Mouse (Mus musculus) WW6 (cell line): ENCODE measurements at regions not wholly inside any gene's neighbourhood (a gene's known extent, or its start where the extent isn't known, plus 50 kb on each side); places are given as distances from the start of the nearest gene placed in this dataset.

Source experiments
- DNase-seq: peaks from one replicate; pipeline ENCODE4 v3.0.0-alpha.2; 2013; ENCODE audit warnings: low read depth, low spot score

GRCm38 (mm10) chr15:96182313-96182712, 105.0 kb upstream of the Arid2 start:
- no peak for DNase-seq

- DNase-seq, result no peak
Measured at GRCm38 (mm10) chr15:96183069-96183468, 104.2 kb upstream of the Arid2 start.

GRCm38 (mm10) chr15:96184666-96185065, 102.7 kb upstream of the Arid2 start:
- no peak for DNase-seq

- DNase-seq, result no peak
Measured at GRCm38 (mm10) chr15:96185429-96185828, 101.9 kb upstream of the Arid2 start.

GRCm38 (mm10) chr15:96185901-96186300, 101.4 kb upstream of the Arid2 start:
- no peak for DNase-seq

- DNase-seq, result no peak
Measured at GRCm38 (mm10) chr15:96189551-96189950, 97.8 kb upstream of the Arid2 start.

- DNase-seq, result no peak
Measured at GRCm38 (mm10) chr15:96197413-96197812, 89.9 kb upstream of the Arid2 start.

- no peak for DNase-seq
Measured at GRCm38 (mm10) chr15:96197932-96198331, 89.4 kb upstream of the Arid2 start.

- DNase-seq, result no peak
Measured at GRCm38 (mm10) chr15:96201273-96201672, 86.0 kb upstream of the Arid2 start.

- no peak for DNase-seq
Measured at GRCm38 (mm10) chr15:96201701-96202460, 85.4 kb upstream of the Arid2 start.

- no peak for DNase-seq
Measured at GRCm38 (mm10) chr15:96204187-96204586, 83.1 kb upstream of the Arid2 start.

- no peak for DNase-seq
Measured at GRCm38 (mm10) chr15:96204623-96205022, 82.7 kb upstream of the Arid2 start.

- no peak for DNase-seq
Measured at GRCm38 (mm10) chr15:96210721-96211400, 76.5 kb upstream of the Arid2 start.

- DNase-seq, result no peak
Measured at GRCm38 (mm10) chr15:96213541-96214312, 73.6 kb upstream of the Arid2 start.

GRCm38 (mm10) chr15:96217896-96218295, 69.4 kb upstream of the Arid2 start:
- no peak for DNase-seq

- DNase-seq, result no peak
Measured at GRCm38 (mm10) chr15:96219746-96220145, 67.6 kb upstream of the Arid2 start.

- no peak for DNase-seq
Measured at GRCm38 (mm10) chr15:96231969-96232368, 55.3 kb upstream of the Arid2 start.

GRCm38 (mm10) chr15:96233113-96233512, 54.2 kb upstream of the Arid2 start:
- no peak for DNase-seq

- no peak for DNase-seq
Measured at GRCm38 (mm10) chr15:96234783-96235182, 52.5 kb upstream of the Arid2 start.
